Mouse (Mus musculus) bone marrow macrophage, adult 2 months (primary cell): ENCODE measurements around the gene Helz2.

ENCODE experiments used
- CTCF ChIP-seq: IDR thresholded peaks from 2 replicates; pipeline ENCODE4 v1.5.1; 2012; ENCODE audit warnings: low read depth, mild to moderate bottlenecking, low read length, moderate library complexity
- POLR2A ChIP-seq: IDR thresholded peaks from 2 replicates; pipeline ENCODE4 v1.6.1; 2012; ENCODE audit warnings: mild to moderate bottlenecking, low read depth, low read length, borderline replicate concordance

DNA sequence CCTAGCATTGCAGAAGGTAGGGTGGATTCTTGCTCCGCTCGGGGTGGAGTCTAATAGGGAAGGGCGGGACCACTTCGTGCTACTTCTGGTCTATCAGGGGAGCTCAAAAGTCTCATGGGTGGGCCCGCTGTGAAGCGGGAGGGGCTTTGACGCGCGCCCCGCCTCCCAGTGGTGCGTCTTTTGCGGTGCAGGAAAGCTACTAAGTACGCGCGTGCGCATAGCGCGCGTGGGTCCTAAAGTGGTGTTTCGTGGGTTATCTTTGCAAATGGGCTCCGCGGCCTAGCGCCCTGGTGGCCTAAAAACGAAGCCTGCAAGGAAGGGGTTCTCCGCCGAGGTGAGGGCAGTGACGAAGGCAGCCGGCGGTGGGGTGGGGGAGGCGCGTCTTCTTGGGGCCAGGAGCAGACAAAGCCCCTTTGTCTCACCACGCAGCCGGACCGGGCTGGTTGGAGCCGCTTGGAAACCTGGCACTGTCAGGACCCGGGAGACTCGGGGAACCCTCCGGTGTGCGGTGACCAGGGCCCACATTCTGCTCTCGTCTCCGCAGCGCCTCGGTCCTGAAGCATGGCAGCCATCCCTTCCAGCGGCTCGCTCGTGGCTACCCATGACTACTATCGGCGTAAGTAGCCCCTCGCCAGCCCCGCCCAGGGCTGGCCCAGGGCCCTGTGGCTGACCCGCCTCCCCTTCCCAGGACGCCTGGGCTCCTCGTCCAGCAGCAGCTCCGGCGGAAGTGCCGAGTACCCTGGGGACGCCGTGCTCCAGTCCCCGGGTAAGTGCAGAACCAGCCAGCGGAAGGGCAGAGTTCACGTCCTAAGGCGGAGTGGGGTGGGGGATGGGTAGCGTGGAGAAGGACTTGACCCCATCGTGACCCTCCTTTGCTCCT, 54.5 kb downstream of the Helz2 start, which contains the start of gene Ppdpf:
- TF ChIP-seq POLR2A (no peak), CTCF (no peak)
